Mouse (Mus musculus) left cerebral cortex, postnatal 25 days (tissue): ENCODE data around the gene Fam76a. TPM values are rescaled to one million over a fixed set of nuclear protein-coding genes. Genes with fewer than 3 reads are reported as not detected.

Experiments used
- DNase-seq, 2 experiments: peaks; one replicate each; pipeline ENCODE4 v3.0.0; 2022; ENCODE audit warnings: low spot score in 2 of 2, mixed read lengths in 1 of 2
- intact Hi-C: fragments of 180-260 bp; cut with DNase I; formaldehyde crosslinking; loops from one replicate; pipeline ENCODE4 v1.15.1; 2025
- total RNA-seq, 2 experiments: library from RNA; stranded (reverse); gene quantifications; 2 replicates each; pipeline ENCODE4 v1.2.3; 2021

Fam76a gene
- total RNA-seq, 2 experiments from 2014 or later: 45.8 to 55.0 TPM

DNA sequence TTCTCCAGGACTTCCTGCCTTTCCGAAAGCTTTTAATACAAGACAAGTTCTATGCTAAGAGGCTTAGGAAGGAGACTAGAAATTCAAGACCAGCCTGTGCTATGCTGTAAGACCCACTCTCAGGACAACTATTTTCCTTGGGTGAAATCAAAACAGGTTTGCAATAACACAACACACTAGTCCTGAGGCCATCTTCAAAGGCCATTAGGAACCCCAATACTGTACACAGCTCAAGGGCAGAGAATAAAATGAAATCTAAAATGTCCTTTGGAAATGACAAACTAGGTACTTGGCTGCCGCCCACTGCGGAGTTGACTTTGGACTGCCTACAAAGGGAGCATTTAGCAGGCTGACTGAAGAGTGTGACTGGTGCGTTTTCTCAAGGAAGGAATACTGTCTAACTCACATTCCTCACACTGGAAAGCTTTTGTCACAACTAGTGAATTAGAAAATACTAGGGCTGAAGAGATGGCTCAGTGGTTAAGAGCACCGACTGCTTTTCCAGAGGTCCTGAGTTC lies 16.5 kb downstream of the Fam76a start:
- intact Hi-C loops: loop anchor here (10.0 kb wide), 1 partner anchor 371 kb away; the partner anchor contains the start of genes Atpif1 and Dnajc8
- DNase-seq: no peak

DNA sequence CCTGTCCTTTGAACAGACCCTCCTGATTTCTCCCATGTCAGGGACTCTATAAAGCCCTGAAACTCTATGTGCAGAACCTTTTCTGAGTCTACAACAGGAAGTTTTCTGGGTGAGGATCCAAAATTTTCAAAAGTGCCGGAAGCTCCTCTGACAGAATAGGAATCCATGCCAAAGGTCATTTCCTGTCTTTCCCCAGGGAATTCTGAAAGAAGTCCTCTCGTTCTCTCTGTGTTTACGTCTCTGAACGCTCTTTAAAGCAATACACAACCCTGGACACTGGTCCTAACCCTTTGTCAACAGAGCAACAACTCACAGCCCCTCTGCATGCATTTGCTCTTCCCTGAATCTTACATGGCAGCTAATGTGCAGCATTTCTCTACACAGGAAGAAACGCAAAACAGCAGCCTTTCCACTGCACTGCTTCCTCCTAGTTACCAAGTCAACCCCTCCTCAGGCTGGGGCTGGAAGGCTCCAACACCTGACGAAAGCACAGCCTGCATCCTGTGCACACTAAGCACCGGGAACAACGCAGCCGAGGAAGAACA lies 17.5 kb downstream of the Fam76a start:
- DNase-seq: no peak
- intact Hi-C loops: loop anchor here (10.0 kb wide), 1 partner anchor 370 kb away; the partner anchor contains the start of genes Atpif1 and Dnajc8

DNA sequence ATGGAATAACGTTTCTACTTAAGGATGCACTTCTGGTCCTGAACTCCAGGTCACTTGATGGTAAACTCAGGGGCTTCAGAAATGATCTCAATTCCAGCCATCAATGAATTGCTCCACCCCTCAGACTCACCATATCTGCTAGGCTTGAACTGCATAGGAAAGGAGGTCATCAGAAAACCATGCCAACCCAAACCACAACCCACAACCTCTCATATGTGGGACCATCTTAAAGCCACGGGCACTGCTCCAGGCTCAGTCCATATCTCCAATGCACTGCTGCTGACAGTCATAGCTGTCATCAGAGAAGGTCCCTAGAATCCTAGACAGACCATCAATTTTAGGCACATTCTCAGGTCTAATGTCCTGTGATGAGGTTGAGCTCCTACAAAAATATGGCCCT lies 18.3 kb downstream of the Fam76a start:
- intact Hi-C loops: loop anchor here (10.0 kb wide), 1 partner anchor 369 kb away; the partner anchor contains the start of genes Atpif1 and Dnajc8
- no peak for DNase-seq

DNA sequence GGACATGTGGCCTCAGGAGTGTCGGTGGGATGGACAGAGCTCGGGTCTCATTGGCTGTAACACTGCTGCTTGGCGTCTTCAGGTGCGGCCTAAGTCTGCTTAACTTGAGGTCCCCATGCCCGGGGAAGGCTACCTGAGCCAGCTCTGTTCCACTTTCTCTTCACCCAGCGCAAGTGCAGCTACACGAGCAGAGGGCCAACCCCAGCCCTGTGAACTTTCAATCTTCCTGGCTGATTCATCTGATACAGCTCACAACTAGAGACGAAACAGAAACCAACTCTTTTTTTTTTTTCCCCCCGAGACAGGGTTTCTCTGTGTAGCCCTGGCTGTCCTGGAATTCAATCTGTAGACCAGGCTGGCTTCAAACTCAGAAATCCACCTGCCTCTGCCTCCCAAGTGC lies 24.2 kb downstream of the Fam76a start:
- intact Hi-C loops: no loop called here
- no peak for DNase-seq

DNA sequence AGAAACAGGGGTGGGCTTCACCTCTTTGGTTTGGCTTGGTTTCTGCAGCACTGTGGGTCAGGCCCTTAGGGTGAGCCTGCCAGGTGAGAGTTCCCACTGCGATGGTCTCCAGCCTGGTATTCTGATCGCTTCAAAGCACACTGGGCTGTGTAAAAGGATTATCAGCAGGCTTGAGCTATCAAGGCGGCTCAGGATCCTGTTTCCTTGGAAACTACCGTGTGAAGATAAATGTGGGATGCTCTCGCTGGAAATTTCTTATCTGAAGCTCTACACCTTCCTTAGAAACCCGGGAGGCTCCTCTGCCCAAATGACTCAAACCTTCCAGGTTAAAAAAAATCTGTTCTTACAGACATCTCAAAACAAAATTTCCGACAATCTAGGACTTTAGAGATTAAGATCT lies 28.0 kb downstream of the Fam76a start:
- DNase-seq: peak; percentile 23 to 55
- intact Hi-C loops: no loop called here

DNA sequence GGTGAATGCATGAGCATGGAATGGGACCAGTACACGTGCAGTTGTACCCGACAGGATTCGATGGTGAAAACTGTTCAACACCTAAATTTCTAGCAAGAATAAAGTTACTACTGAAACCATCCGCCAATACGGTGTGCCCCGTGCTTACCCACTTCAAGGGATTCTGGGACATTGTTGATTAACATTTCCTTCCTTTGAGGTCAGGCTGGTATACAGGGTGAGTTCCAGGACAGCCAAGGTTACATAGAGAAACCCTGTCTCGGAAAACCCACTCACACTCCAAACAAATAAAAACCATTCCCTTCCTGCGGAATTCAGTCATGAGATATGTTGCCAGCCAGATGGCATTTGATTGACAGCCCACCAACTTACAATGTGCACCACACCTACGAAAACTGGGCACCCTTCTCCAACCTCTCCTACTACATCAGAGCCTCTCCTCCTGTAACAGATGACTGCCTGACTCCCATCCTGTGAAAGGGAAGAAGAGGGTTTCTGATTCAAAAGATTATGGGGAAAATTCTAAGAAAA lies 37.4 kb downstream of the Fam76a start:
- DNase-seq: peak in 1 of 2 experiments; percentile 16
- intact Hi-C loops: loop anchor here (5.0 kb wide), 1 partner anchor 37 kb away; the partner anchor contains the start of gene Fam76a

DNA sequence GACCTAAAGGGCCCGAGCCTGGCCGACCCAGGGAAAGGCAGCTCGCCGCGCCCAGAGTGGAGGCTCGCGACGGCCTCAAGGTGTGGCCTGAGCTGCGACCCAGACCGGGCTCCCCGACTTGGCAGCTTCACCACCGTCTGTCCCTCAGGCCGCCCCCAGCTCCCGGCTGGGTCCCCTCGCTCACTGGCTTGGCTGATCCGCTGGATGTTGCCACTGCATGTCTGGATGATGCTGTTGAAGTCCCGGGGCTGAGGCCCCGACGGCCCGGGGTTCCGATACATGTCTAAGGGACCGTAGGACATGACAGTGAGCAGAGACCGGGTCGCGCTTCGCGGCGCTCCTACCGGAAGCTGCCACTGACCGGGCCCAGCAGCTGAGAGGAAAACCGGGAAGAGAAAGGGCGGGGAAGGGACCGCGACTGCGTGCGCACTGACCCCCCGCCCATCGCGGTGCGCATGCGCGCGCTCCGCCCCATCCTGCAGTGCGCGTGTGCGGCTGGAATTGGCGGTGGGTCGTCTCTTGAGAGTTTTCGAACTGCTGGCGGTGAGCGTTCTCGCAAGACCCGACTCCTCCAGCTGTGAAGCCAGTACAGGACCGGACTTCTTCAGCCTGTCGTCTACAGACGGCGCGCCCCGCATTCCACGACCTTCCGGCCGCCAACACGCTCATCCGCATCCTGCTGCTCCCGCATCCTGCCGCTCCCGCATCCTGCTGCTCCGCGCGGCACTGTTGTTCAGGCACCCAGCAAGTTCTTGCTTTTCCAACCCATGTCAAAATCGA lies 38.1 kb downstream of the Fam76a start, which contains the start of gene Stx12:
Gene Stx12 (minus strand): TSS at position 446 of the 780 bp plus-strand sequence.
- DNase-seq: peak; percentile 90 to 92
- intact Hi-C loops: loop anchor here (5.0 kb wide), 1 partner anchor 38 kb away; the partner anchor contains the start of gene Fam76a

DNA sequence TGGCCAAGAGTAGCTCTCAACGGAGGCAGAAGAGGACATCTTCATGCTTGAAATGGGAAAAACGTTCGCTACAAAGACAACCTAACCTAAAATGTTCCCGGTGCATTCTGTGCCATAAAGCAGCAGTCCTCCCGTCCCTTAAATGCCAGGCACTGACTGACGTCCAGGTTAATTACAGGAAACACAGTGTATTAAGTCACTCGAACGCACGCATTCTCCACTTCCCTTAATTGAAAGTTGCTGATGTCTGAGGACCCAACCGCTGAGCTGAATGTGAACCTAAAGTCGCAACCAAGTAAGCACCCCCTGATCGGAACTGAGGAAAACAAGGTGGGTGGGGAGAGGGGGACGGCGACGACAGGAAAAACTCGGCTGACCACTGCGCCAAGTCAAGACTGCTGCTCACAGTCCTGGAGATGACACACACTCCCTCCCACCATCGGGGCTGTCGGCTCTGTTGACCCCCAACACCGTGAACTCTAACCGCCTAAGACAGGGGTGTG lies 38.7 kb downstream of the Fam76a start:
- DNase-seq: no peak
- intact Hi-C loops: loop anchor here (5.0 kb wide), 1 partner anchor 39 kb away; the partner anchor contains the start of gene Fam76a

DNA sequence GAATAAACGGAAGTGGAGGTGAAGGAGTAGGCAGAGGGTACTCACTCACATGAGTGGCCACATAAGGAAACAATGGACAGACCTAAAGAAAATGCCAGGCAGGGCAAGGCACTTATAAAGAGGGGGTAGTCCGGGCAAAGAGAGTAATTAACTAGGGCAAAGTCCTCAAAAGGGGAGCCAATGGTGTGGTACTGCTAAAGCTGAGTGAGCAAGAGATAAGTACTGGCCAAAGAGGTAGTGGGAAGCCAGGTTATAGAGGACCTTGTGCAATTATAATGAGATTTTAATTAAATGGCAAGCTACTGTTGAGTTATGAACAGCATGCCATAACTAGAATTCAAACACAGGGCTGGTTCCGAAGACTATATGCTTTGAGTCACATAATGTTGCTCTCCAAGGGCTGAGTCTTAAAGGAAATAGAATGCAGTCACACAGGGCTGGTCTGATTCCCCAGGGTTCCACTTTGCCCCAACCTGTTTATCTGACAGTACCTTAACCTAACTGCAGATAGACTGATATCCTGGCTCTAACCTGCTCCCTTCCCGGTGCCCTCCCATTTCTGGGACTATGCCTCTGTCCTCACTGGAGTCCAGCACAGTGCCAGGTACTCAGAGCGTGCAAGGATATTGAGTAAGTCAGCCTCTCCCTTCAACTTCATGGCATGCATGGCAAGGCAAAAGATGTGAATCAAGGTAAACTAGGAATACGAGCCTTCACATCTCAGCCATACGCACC lies 47.8 kb downstream of the Fam76a start:
- intact Hi-C loops: no loop called here
- DNase-seq: no peak

DNA sequence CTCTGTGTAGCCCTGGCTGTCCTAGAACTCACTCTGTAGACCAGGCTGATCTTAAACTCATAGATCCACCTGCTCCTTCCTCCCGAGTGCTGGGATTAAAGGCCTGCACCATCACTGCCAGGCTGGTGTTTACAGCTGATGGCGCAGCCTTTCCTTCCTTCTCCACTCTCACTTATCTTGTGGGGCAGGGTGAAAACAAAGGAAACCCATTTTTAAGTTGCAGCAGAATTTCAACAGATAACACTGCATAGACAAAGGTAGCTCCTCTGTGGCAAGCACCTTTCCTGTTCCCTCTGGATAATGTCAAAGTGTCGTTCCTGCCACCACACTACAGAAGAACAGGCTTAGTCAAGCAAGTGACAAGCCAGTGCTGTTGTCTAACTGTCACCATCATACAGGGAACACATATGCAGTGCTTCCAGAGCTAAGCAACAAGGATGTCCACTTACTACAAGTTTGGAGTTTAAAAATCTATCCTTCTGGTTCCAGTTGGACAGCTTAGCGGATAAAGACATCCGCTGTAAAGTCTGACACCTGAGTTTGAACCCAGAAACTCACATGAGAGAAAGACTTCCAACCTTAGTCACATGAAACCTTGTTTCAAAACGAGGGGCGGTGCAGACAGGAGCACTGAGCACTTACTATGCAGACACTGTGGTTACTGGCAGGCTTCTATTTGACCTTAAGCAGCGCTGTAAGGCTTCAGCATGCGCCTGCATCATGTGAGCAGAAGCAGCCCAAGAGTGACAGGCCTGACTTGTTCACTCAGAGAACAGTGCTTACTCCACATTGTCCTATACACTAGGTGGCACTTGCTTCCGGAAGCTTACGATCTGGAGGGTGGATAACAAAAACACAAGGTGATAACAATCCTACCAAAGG lies 48.6 kb downstream of the Fam76a start:
- intact Hi-C loops: no loop called here
- DNase-seq: no peak

DNA sequence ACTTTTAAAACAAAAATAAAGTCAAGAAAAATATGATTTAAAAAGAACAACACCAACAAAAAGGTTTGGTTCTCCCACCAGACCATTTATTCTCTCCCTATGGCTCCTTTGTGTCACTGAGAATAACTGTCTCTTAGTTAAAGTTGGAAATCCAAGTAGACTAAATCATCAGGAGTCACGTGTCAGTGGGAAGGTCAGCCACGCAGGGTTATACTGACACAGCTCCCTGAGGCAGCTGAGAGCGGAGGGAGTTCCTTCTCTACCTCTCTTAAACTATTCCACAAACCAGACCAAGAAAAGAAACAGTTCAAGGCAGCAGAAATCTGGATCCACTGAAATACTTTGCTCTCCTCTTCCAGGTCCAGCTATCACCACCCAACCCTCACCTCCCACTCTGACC lies 51.2 kb downstream of the Fam76a start:
- DNase-seq: no peak
- intact Hi-C loops: no loop called here

DNA sequence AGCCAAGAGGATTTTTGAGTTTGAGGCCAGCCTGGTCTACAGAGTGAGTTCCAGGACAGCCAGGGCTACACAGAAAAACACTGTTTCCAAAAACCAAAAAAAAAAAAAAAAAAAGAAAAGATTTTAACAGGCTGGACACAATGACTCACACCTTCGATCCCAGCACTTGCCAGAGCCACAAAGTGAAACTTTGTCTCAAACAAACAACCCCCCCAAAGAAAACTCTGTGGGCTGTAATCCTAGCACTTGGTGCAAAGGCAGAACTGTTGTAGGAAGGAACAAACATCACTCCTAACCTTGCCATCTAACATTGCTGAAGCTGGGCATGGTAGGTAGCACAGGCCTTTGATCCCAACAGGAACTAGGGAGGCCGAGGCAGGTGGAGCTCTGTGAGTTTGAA lies 57.5 kb downstream of the Fam76a start:
- DNase-seq: no peak
- intact Hi-C loops: no loop called here

DNA sequence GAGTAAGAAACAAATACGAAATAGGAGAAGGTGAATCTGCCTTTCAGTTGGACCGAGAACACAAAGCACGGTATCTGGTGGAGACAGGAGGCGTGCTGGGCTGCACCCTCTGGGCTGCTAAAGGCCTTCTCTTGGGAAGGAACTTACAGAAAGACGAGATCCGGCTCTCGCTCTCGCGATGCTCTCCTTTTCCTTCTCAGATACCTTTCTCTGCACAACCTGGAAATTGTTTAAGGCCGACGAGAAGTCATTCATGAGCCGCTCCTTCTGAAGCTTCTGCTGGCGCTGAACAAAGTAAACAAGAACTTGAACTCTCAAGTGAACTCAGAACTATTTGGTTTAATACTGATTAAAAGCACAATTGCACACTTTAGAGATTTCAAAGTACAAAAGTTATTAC lies 59.3 kb downstream of the Fam76a start:
- intact Hi-C loops: no loop called here
- no peak for DNase-seq

DNA sequence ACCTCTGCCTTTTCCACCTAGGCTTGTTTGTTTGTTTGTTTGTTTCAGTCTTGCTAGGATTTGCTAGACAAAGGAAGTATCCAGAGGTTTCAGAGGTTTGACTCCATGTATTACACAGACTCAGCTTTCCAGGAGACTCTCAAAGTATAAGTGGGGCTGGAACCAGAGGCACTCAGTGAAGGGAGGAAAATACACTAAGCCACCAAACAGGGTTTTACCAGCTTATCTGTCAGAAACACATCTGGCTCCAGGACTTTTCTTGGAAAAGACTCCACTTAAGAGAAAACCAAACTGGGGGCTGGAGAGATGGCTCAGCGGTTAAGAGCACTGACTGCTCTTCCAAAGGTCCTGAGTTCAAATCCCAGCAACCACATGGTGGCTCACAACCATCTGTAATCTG lies 61.5 kb downstream of the Fam76a start:
- DNase-seq: no peak
- intact Hi-C loops: no loop called here

Other genes with a start within 250 kb of the Fam76a start
- 1 to 10 TPM; 3.6 to 4.0 TPM for gene Xkr8, start 190.0 kb downstream of the Fam76a start, total RNA-seq
- gene Smpdl3b, start 165.3 kb downstream of the Fam76a start, total RNA-seq: 1 to 10 TPM; 4.3 to 4.5 TPM
- gene Rpa2, start 154.2 kb downstream of the Fam76a start, total RNA-seq: 10 to 100 TPM; 13.5 to 13.8 TPM
- 1 to 10 TPM in 1 of 2 experiments, under 1 TPM in 1; 0.80 to 1.1 TPM for gene Themis2, start 126.2 kb downstream of the Fam76a start, total RNA-seq
- gene Ppp1r8, start 79.4 kb downstream of the Fam76a start, total RNA-seq: 10 to 100 TPM; 43.9 to 45.2 TPM
- gene Stx12, start 38.0 kb downstream of the Fam76a start, total RNA-seq: 10 to 100 TPM; 98.7 to 100.0 TPM
- gene Fgr, start 51.5 kb upstream of the Fam76a start, total RNA-seq: under 1 TPM; 0.18 to 0.25 TPM
- 10 to 100 TPM; 88.2 to 97.6 TPM for gene Ahdc1, start 88.7 kb upstream of the Fam76a start, total RNA-seq
- 10 to 100 TPM; 27.6 to 32.9 TPM for gene Wasf2, start 207.9 kb upstream of the Fam76a start, total RNA-seq